Mouse (Mus musculus): ENCODE measurements around the gene Cntrl. TPM values are rescaled to one million over a fixed set of nuclear protein-coding genes. Genes with fewer than 3 reads are reported as not detected.
A peak's percentile ranks its signal among the peaks of the same experiment; 100 is the strongest.

Cntrl gene
- polyA plus RNA-seq, 1 experiment: 15.0 TPM

- no peak for DNase-seq (ENCODE audit: extremely low spot score in 1 of 2, low spot score in 1 of 2)
Measured at GRCm38 (mm10) chr2:35171341-35171861, 62.1 kb downstream of the Cntrl start.

DNA sequence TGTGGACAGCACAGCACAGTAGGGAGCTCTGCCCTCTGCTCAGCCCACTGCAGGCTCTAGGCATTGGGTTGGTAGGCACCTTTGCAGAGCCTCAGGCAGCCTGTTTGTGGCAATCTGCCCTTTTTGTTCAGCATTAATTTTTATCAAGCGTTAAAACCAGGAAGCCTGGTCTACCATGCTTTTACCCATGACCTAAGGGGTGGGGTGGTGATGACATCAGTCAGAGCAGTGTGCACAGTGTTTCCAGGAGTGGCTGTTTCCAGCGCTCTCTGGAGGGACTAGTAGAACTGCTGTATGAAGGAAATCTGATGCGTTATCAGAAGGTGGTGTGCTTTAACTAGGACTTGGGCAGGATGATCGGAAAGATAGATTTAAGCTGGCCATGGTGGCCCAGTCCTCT lies 63.0 kb downstream of the Cntrl start:
- DNase-seq (ENCODE audit: extremely low spot score in 1 of 2, low spot score in 1 of 2): no peak

DNA sequence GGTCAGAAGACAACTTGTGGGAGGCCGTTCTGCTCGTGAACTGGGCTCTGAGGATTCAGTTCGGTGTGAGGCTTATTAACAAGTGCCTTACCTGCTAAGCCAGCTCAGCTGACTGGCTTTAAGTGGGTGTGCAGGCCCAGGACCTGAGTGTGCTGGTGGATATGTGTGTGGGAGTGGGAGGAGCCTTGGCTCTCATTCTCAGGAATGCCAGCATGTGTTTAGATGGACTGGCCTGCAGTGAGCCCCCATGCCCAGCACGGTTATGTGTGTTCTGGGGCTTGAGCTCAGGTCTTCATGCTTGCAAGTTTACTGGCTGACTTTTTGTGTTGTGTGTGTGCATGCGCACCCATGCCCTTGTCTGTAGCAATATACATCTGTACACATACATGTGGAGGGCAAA lies 64.4 kb downstream of the Cntrl start:
- DNase-seq (ENCODE audit: extremely low spot score in 1 of 2, low spot score in 1 of 2): no peak

DNA sequence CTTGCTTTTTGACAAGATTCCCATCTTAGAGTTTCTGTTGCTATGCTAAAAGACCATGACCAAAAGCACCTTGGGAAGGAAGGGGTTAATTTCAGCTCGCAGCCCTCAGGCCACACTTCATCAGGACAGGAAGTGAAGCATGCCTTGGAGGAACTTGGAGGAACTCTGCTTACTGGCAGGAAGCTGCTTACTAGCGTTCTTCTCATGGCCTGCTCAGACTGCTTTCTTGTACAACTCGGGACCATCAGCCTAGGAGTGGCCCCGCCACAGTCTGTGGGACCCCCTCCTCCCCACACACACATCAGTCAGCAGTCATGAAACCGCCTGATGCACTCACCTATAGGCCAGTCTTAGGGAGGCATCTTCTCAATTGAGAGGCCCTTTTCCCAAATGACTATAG lies 64.8 kb downstream of the Cntrl start:
- no peak for DNase-seq (ENCODE audit: extremely low spot score in 1 of 2, low spot score in 1 of 2)

GRCm38 (mm10) chr2:35175281-35176065 lies 66.2 kb downstream of the Cntrl start:
- peak in 1 of 2 experiments; percentile 66 for DNase-seq (ENCODE audit: extremely low spot score in 1 of 2, low spot score in 1 of 2)

- DNase-seq (ENCODE audit: extremely low spot score in 1 of 2, low spot score in 1 of 2): no peak
Measured at GRCm38 (mm10) chr2:35178153-35178552, 68.9 kb downstream of the Cntrl start.

DNA sequence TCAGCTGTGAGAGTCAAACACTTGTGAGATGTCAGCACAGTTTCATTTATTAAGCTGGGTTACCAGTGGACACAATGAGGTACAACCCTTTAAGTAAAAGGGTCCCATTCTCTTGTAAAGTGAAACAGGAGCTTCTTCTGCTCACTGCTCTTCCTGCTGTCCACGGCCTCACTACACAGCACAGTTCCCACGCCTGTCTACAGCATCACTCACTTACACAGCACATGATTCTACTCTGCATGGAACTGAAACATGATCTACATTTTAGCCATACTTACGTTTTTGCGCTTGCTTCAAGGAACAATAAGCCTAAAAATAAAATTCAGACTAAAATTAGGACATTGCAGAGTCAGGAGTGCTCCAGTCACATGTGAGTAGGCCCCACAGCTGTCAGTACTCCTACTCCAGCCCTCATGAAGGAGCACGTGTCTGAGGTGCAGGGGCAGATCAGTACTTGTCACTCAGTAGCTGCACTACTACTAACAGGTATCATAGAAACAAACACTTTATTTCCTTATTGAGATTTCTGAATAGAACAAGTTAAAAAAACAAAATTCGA lies 73.9 kb downstream of the Cntrl start:
- DNase-seq (ENCODE audit: extremely low spot score in 1 of 2, low spot score in 1 of 2): peak in 1 of 2 experiments; percentile 45

GRCm38 (mm10) chr2:35188929-35189328 lies 79.6 kb downstream of the Cntrl start:
- DNase-seq (ENCODE audit: extremely low spot score in 1 of 2, low spot score in 1 of 2): no peak

GRCm38 (mm10) chr2:35193976-35194375 lies 84.7 kb downstream of the Cntrl start:
- DNase-seq (ENCODE audit: extremely low spot score in 1 of 2, low spot score in 1 of 2): no peak

GRCm38 (mm10) chr2:35195626-35196544 lies 86.6 kb downstream of the Cntrl start:
- DNase-seq (ENCODE audit: extremely low spot score in 1 of 2, low spot score in 1 of 2): no peak

- DNase-seq (ENCODE audit: extremely low spot score in 1 of 2, low spot score in 1 of 2): no peak
Measured at GRCm38 (mm10) chr2:35199541-35199940, 90.2 kb downstream of the Cntrl start.

GRCm38 (mm10) chr2:35199971-35200897 lies 90.9 kb downstream of the Cntrl start:
- DNase-seq (ENCODE audit: extremely low spot score in 1 of 2, low spot score in 1 of 2): peak in 1 of 2 experiments; percentile 46

- peak; percentile 98 to 99 for DNase-seq (ENCODE audit: extremely low spot score in 1 of 2, low spot score in 1 of 2)
Measured at GRCm38 (mm10) chr2:35200898-35201668, 91.8 kb downstream of the Cntrl start, which contains the start of gene Rab14. Gene Rab14, minus strand, starts transcription at chr2:35201120.

- no peak for DNase-seq (ENCODE audit: extremely low spot score in 1 of 2, low spot score in 1 of 2)
Measured at GRCm38 (mm10) chr2:35203729-35204128, 94.4 kb downstream of the Cntrl start.

DNA sequence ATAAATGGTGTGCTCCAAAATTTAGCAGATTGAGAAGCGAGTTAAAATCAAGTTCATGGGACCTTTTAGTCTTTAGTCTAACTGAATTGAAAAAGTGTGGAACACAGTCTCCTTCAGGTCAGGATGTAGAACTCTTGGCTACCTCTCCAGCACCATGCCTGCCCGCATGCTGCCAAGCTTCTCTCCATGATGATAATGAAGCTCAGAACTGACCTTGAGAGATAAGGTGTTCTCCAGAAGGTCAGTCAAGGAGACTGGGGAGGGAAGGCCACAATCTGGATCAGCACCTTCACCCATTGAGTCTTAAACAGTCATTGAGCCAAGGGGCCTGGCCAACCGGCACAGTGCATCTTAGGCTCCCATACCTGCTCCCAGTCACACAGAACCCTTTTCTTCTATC lies 97.5 kb downstream of the Cntrl start:
- no peak for DNase-seq (ENCODE audit: extremely low spot score in 1 of 2, low spot score in 1 of 2)

- no peak for DNase-seq (ENCODE audit: extremely low spot score in 1 of 2, low spot score in 1 of 2)
Measured at GRCm38 (mm10) chr2:35208054-35208453, 98.8 kb downstream of the Cntrl start.

- DNase-seq (ENCODE audit: extremely low spot score in 1 of 2, low spot score in 1 of 2): no peak
Measured at GRCm38 (mm10) chr2:35208931-35209665, 99.8 kb downstream of the Cntrl start.

GRCm38 (mm10) chr2:35211681-35212080 lies 102.4 kb downstream of the Cntrl start:
- no peak for DNase-seq (ENCODE audit: extremely low spot score in 1 of 2, low spot score in 1 of 2)

Measured in frontal cortex, adult 2 months (tissue).